Mouse (Mus musculus): ENCODE data around the gene Tac4. TPM values are rescaled to one million over a fixed set of nuclear protein-coding genes. Genes with fewer than 3 reads are reported as not detected.
A peak's percentile ranks its signal among the peaks of the same experiment; 100 is the strongest.

Tac4 gene
- polyA plus RNA-seq, 1 experiment from 2014 or later, result not detected

DNA sequence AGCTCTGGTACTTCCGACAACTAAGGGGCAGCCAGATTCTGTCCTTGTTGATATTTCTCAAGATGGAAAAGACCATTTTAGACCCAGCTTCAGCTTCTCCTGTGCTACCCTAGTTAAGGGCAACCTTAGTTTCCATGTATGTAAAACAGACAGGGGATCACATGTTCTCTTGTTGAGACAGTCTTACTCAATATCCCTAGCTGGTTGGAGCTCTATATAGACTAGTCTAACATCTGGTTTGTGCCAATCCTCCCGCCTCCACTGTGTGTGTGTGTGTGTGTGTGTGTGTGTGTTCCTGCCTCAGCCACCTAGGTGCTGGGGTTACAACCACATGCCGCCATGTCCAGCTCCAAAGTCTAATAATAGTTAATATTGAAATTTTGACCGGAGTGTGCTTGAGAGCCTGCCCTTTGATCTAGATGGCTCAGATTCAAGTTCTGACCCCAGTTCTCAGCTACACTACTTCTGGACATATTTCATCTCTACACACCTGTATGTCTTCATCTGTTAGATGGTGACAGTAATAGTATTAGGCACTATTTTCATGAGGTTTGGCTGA lies 3.2 kb downstream of the Tac4 start:
- peak overlapping the region; percentile 79 for H3K27ac ChIP-seq
- WGBS, result 71% methylated on average over 4 of the region's 4 CpGs
- H3K27me3 ChIP-seq, result no peaks in the 10 kb centered on the region
- no peak overlapping the region for H3K4me3 ChIP-seq
- no peak for ATAC-seq (ENCODE audit: borderline replicate concordance, extremely low read depth, low FRiP score, low TSS enrichment)
- no peaks in the 10 kb centered on the region for H3K9me3 ChIP-seq
- H3K4me1 ChIP-seq, result peaks cover 10% of the 10 kb centered on the region; the same call in 1 of the 2 replicates
- no peak overlapping the region for H3K4me2 ChIP-seq
- H3K36me3 ChIP-seq, result 0 out of 2 replicates have a peak, but pooled peaks cover 4% of the 10 kb centered on the region
- no peak overlapping the region for H3K9ac ChIP-seq

- H3K36me3 ChIP-seq, result peaks cover 21% of the 10 kb centered on the region
- H3K4me1 ChIP-seq, result peaks cover 8% of the 10 kb centered on the region; the same call in 1 of the 2 replicates
- no peak overlapping the region for H3K4me3 ChIP-seq
- no peaks in the 10 kb centered on the region for H3K9me3 ChIP-seq
- no peak overlapping the region for H3K9ac ChIP-seq
- H3K27me3 ChIP-seq, result no peaks in the 10 kb centered on the region
- WGBS, result 50% methylated on average over 6 of the region's 6 CpGs
- H3K4me2 ChIP-seq, result no peak overlapping the region
- no peak for ATAC-seq (ENCODE audit: borderline replicate concordance, extremely low read depth, low FRiP score, low TSS enrichment)
- no peak overlapping the region for H3K27ac ChIP-seq
These were observed 5.4 kb downstream of the Tac4 start for GRCm38 (mm10) chr11:95266540-95267245.

GRCm38 (mm10) chr11:95273661-95274060 lies 12.3 kb downstream of the Tac4 start:
- peaks cover 89% of the 10 kb centered on the region for H3K36me3 ChIP-seq
- WGBS, result 64% methylated on average over 5 of the region's 5 CpGs
- no peak overlapping the region for H3K9ac ChIP-seq
- H3K4me3 ChIP-seq, result no peak overlapping the region
- no peak overlapping the region for H3K27ac ChIP-seq
- no peaks in the 10 kb centered on the region for H3K27me3 ChIP-seq
- no peak overlapping the region for H3K4me2 ChIP-seq
- ATAC-seq (ENCODE audit: borderline replicate concordance, extremely low read depth, low FRiP score, low TSS enrichment), result no peak
- H3K9me3 ChIP-seq, result no peaks in the 10 kb centered on the region
- 0 out of 2 replicates have a peak, but pooled peaks cover 1% of the 10 kb centered on the region for H3K4me1 ChIP-seq

DNA sequence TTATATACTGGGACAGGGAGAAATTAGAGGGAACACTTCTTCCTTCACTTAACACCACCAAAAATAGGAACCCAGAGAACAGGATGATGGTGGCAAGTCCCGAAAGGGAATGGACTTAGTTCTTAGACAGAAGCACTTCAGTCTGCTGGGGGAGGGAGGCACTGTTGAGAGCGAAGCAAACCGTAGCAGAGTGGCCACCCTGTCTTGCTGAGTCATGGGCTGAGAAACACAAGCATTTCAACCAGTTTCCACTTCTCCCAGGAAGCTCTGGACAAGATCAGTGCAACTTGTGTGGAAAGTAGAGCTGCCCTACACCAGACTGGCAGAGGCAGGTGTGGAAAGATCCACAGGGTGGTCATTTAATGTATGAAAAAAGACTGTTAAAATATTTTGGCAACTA lies 13.3 kb downstream of the Tac4 start:
- WGBS, result 78% methylated on average over 3 of the region's 3 CpGs
- Histone ChIP-seq H3K9me3 (no peaks in the 10 kb centered on the region), H3K36me3 (peaks cover 94% of the 10 kb centered on the region), H3K4me1 (no peaks in the 10 kb centered on the region), H3K27ac (no peak overlapping the region), H3K9ac (no peak overlapping the region), H3K4me3 (no peak overlapping the region), H3K27me3 (no peaks in the 10 kb centered on the region), H3K4me2 (no peak overlapping the region)
- ATAC-seq (ENCODE audit: borderline replicate concordance, extremely low read depth, low FRiP score, low TSS enrichment), result no peak

- Histone ChIP-seq H3K27ac (no peak overlapping the region), H3K4me3 (no peak overlapping the region), H3K4me1 (no peaks in the 10 kb centered on the region), H3K4me2 (no peak overlapping the region), H3K9me3 (no peaks in the 10 kb centered on the region), H3K9ac (no peak overlapping the region), H3K27me3 (no peaks in the 10 kb centered on the region), H3K36me3 (peaks cover 97% of the 10 kb centered on the region)
- ATAC-seq (ENCODE audit: borderline replicate concordance, extremely low read depth, low FRiP score, low TSS enrichment), result no peak
- WGBS, result 88% methylated on average over 6 of the region's 6 CpGs
These were observed 14.7 kb downstream of the Tac4 start for GRCm38 (mm10) chr11:95276056-95276455.

DNA sequence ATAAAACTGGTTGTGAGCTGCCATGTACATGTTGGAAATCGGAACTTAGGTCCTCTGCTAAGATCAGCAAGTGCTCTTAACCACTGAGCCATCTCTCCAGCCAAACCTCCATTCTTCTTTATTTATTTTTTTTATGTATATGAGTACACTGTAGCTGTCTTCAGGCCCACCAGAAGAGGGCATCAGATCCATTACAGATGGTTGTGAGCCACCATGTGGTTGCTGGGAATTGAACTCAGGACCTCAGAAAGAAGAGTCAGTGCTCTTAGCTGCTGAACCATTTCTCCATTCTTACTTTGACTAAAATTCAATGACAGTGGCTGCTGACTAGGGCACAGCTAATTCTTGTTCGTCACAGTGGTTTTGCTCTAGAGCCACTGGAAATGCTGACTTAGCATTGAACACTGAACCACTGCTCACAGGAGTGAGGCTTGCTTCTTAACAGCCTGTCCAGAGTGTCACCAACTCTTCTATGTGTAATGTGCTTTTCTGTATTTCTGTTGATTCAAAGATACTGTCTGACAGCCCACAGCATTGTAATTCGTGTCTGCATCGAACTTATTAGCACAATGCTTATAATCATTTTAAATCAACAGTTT lies 17.8 kb downstream of the Tac4 start:
- 88% methylated on average over 4 of the region's 4 CpGs for WGBS
- Histone ChIP-seq H3K4me3 (no peak overlapping the region), H3K4me2 (no peak overlapping the region), H3K9me3 (no peaks in the 10 kb centered on the region), H3K9ac (no peak overlapping the region), H3K4me1 (no peaks in the 10 kb centered on the region), H3K27me3 (no peaks in the 10 kb centered on the region), H3K36me3 (peaks cover 99% of the 10 kb centered on the region), H3K27ac (no peak overlapping the region)
- no peak for ATAC-seq (ENCODE audit: borderline replicate concordance, extremely low read depth, low FRiP score, low TSS enrichment)

DNA sequence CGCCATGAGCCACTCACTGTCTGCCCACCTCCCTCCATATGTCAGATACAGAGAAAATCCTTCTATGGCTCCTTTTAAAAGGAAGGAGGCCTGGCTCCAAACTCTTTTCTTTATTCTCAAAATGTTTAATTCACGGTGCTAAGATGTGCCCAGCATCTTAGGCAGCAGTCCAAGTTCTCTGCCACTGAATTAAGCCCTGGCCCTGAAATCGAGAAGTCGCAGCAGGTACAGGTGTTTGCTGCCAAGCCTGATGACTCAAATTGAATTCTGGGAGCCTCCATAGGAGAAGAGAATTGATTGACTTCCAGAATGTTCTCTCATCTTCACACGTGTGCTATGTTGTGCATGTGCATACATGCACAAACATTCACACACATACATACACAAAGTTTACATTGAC lies 21.0 kb downstream of the Tac4 start:
- WGBS, result 94% methylated on average over 5 of the region's 5 CpGs
- no peak overlapping the region for H3K4me2 ChIP-seq
- H3K27ac ChIP-seq, result no peak overlapping the region
- H3K9ac ChIP-seq, result no peak overlapping the region
- no peak for ATAC-seq (ENCODE audit: borderline replicate concordance, extremely low read depth, low FRiP score, low TSS enrichment)
- H3K4me1 ChIP-seq, result no peaks in the 10 kb centered on the region
- peaks cover 99% of the 10 kb centered on the region for H3K36me3 ChIP-seq
- no peaks in the 10 kb centered on the region for H3K27me3 ChIP-seq
- no peak overlapping the region for H3K4me3 ChIP-seq
- no peaks in the 10 kb centered on the region for H3K9me3 ChIP-seq

DNA sequence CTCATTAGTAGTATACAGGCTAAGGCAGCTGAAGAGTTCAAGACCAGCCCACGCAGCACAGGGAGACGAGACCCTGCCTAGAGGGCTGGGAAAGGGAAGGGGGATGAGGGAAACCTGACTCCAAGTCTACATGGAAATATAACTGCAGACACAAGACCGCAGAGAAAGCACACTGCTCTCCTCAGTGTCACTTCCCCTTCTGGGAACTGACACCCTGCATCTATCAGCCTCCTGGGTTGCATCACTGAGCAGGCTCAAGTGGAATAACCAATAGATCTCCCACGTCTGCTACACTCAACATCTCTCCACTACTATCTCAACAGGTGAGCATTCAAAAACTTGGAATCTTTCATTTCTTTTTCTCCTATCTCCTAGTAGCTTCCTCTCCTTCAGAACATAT lies 30.7 kb downstream of the Tac4 start:
- Histone ChIP-seq H3K9me3 (no peaks in the 10 kb centered on the region), H3K9ac (no peak overlapping the region), H3K27ac (no peak overlapping the region), H3K4me1 (no peaks in the 10 kb centered on the region), H3K4me3 (no peak overlapping the region), H3K4me2 (no peak overlapping the region), H3K27me3 (no peaks in the 10 kb centered on the region), H3K36me3 (peaks cover 78% of the 10 kb centered on the region)
- WGBS, result 77% methylated on average over 4 of the region's 4 CpGs
- ATAC-seq (ENCODE audit: borderline replicate concordance, extremely low read depth, low FRiP score, low TSS enrichment), result no peak

DNA sequence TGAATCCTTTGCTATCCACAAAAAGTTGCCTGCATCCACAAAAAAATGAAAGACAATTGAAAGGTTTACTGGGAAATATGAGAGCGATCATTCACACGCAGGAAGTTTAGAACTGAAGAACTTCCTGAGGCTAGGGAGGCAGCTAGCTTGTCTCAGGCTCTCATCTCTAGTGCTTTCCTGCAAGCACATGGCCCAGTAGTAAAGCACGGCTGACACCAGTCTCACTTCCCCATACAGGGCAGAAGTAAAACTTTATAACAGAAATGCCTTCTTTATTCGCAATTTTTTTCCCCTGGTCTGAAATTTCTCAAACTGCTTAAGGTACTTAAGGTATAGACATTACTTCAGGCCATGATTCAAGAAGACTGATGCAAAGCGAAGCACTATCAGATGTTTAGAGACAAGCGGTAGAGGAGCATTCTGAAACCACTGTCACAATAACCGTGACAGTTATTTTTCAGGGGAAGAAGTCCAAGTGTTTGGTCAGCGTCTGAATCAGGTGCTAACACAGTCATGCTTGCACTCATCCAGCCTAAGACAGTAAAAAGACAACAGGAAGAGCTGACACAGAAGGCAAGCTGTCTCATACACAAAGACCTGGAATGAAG lies 31.8 kb downstream of the Tac4 start:
- Histone ChIP-seq H3K4me2 (no peak overlapping the region), H3K9me3 (no peaks in the 10 kb centered on the region), H3K4me3 (no peak overlapping the region), H3K27ac (no peak overlapping the region), H3K27me3 (no peaks in the 10 kb centered on the region), H3K9ac (no peak overlapping the region), H3K36me3 (peaks cover 75% of the 10 kb centered on the region), H3K4me1 (no peaks in the 10 kb centered on the region)
- ATAC-seq (ENCODE audit: borderline replicate concordance, extremely low read depth, low FRiP score, low TSS enrichment), result no peak
- 79% methylated on average over 8 of the region's 8 CpGs for WGBS

GRCm38 (mm10) chr11:95295736-95296135 lies 34.4 kb downstream of the Tac4 start:
- H3K36me3 ChIP-seq, result peaks cover 71% of the 10 kb centered on the region
- 94% methylated on average over 13 of the region's 13 CpGs for WGBS
- no peak for ATAC-seq (ENCODE audit: borderline replicate concordance, extremely low read depth, low FRiP score, low TSS enrichment)

DNA sequence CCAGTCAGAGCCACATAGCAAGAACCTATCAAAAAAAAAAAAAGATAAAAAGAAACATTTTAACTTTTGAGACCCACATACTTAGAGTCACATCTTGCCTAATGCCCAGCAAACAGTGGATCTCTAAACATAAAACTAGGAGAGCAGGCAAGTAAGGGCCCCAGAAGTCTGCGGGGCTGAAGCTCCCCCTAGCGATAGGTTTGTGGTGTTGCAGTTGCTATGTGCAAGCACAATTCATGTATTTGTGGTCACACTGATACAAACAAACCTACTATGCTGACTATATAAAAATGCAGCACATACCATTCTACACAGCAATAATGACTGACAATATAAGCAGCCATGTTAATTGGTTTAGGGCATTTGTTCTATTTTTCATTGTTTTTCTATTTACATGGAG lies 36.8 kb downstream of the Tac4 start:
- Histone ChIP-seq H3K9ac (no peak overlapping the region), H3K4me1 (no peaks in the 10 kb centered on the region), H3K27ac (no peak overlapping the region), H3K27me3 (no peaks in the 10 kb centered on the region), H3K4me2 (no peak overlapping the region), H3K4me3 (no peak overlapping the region), H3K9me3 (no peaks in the 10 kb centered on the region), H3K36me3 (peaks cover 73% of the 10 kb centered on the region)
- WGBS, result 13% methylated on average over 2 of the region's 2 CpGs
- ATAC-seq (ENCODE audit: borderline replicate concordance, extremely low read depth, low FRiP score, low TSS enrichment), result no peak

More at GRCm38 (mm10) chr11:95295736-95296135, 34.4 kb downstream of the Tac4 start:
- Histone ChIP-seq H3K27ac (no peak overlapping the region), H3K9ac (no peak overlapping the region), H3K9me3 (no peaks in the 10 kb centered on the region), H3K4me1 (no peaks in the 10 kb centered on the region), H3K27me3 (no peaks in the 10 kb centered on the region), H3K4me3 (no peak overlapping the region), H3K4me2 (no peak overlapping the region)

GRCm38 (mm10) chr11:95299886-95300285 lies 38.6 kb downstream of the Tac4 start:
- H3K4me2 ChIP-seq, result no peak overlapping the region
- peaks cover 69% of the 10 kb centered on the region for H3K36me3 ChIP-seq
- H3K4me1 ChIP-seq, result no peaks in the 10 kb centered on the region
- H3K9ac ChIP-seq, result no peak overlapping the region
- H3K4me3 ChIP-seq, result no peak overlapping the region
- WGBS, result 90% methylated on average over 12 of the region's 12 CpGs
- H3K27ac ChIP-seq, result no peak overlapping the region
- no peaks in the 10 kb centered on the region for H3K9me3 ChIP-seq
- no peaks in the 10 kb centered on the region for H3K27me3 ChIP-seq
- no peak for ATAC-seq (ENCODE audit: borderline replicate concordance, extremely low read depth, low FRiP score, low TSS enrichment)

Measured in lung, embryonic 15.5 days (tissue).